Mouse (Mus musculus) neural tube, embryonic 15.5 days (tissue): ENCODE data around the gene Crybb2. TPM values are rescaled to one million over a fixed set of nuclear protein-coding genes. Genes with fewer than 3 reads are reported as not detected.

Experiments used
- ATAC-seq: fragments of 200-750 bp; cut with Nextera tagmentation; 2 replicates; pipeline ENCODE4 v1.8.0; 2017; ENCODE audit warnings: mild to moderate bottlenecking, moderate TSS enrichment, moderate library complexity; ENCODE audit not compliant: low FRiP score
- H3K27ac ChIP-seq: fragments of 300-500 bp; sonication (generic); replicated peaks from 2 replicates; pipeline ENCODE4 v1.5.1; 2015; ENCODE audit warnings: mild to moderate bottlenecking, inconsistent platforms
- H3K27me3 ChIP-seq: fragments of 300-500 bp; sonication (generic); replicated peaks from 2 replicates; pipeline ENCODE4 v1.6.1; 2015; ENCODE audit warnings: inconsistent platforms
- H3K36me3 ChIP-seq: fragments of 300-500 bp; sonication (generic); 2 replicates; pipeline ENCODE4 v1.6.1; 2015; ENCODE audit warnings: inconsistent platforms
- H3K4me1 ChIP-seq: fragments of 300-500 bp; sonication (generic); 2 replicates; pipeline ENCODE4 v1.6.1; 2015; ENCODE audit warnings: inconsistent platforms
- H3K4me2 ChIP-seq: fragments of 300-500 bp; sonication (generic); 2 replicates; pipeline ENCODE4 v1.6.1; 2015; ENCODE audit warnings: inconsistent platforms, mild to moderate bottlenecking, moderate library complexity
- H3K4me3 ChIP-seq: fragments of 300-500 bp; sonication (generic); replicated peaks from 2 replicates; pipeline ENCODE4 v1.5.1; 2015; ENCODE audit warnings: mild to moderate bottlenecking, inconsistent platforms
- H3K9ac ChIP-seq: fragments of 300-500 bp; sonication (generic); replicated peaks from 2 replicates; pipeline ENCODE4 v1.6.1; 2015; ENCODE audit warnings: mild to moderate bottlenecking, inconsistent platforms
- H3K9me3 ChIP-seq: fragments of 300-500 bp; sonication (generic); replicated peaks from 2 replicates; pipeline ENCODE4 v1.6.1; 2016; ENCODE audit warnings: inconsistent platforms
- WGBS: fragments of 180-500 bp; shearing (Covaris S2); methylation state at CpG from one replicate; pipeline ENCODE4 v1.1.7; 2015; ENCODE audit warnings: mixed read lengths; 5-methylcytosine and 5-hydroxymethylcytosine counted together
- polyA plus RNA-seq: library from polyadenylated mRNA; unstranded; fragments of >200 nt; fragmentation: Nextera tagmentation; extraction: Ambion mirVana; gene quantifications from 2 replicates; pipeline ENCODE4 v1.2.1, GENCODE M21; 2015

The Crybb2 gene
- polyA plus RNA-seq, 1 experiment from 2014 or later, result not detected

- Histone ChIP-seq H3K4me1 (peaks cover 25% of the 10 kb centered on the region), H3K27me3 (no peaks in the 10 kb centered on the region), H3K4me2 (no peak overlapping the region), H3K9me3 (no peaks in the 10 kb centered on the region), H3K36me3 (no peaks in the 10 kb centered on the region), H3K9ac (no peak overlapping the region), H3K4me3 (no peak overlapping the region), H3K27ac (peak overlapping the region; percentile 56; the same call in 1 of the 2 replicates)
- no peak for ATAC-seq
- 86% methylated on average over 24 of the region's 24 CpGs for WGBS
These were observed 20.3 kb upstream of the Crybb2 start for GRCm38 (mm10) chr5:113090077-113090690.

GRCm38 (mm10) chr5:113087465-113087864, 17.5 kb upstream of the Crybb2 start:
- H3K27ac ChIP-seq, result no peak overlapping the region

GRCm38 (mm10) chr5:113086990-113087389, 17.1 kb upstream of the Crybb2 start:
- H3K4me3 ChIP-seq, result no peak overlapping the region
- H3K9me3 ChIP-seq, result no peaks in the 10 kb centered on the region
- no peak overlapping the region for H3K4me2 ChIP-seq
- H3K9ac ChIP-seq, result no peak overlapping the region
- peak overlapping the region; percentile 64; the same call in 1 of the 2 replicates for H3K27ac ChIP-seq
- no peak for ATAC-seq
- peaks cover 28% of the 10 kb centered on the region for H3K4me1 ChIP-seq
- H3K27me3 ChIP-seq, result no peaks in the 10 kb centered on the region
- WGBS, result 73% methylated on average over 4 of the region's 4 CpGs
- no peaks in the 10 kb centered on the region for H3K36me3 ChIP-seq

More at GRCm38 (mm10) chr5:113087465-113087864, 17.5 kb upstream of the Crybb2 start:
- no peaks in the 10 kb centered on the region for H3K36me3 ChIP-seq
- no peak overlapping the region for H3K9ac ChIP-seq
- no peak for ATAC-seq
- H3K27me3 ChIP-seq, result no peaks in the 10 kb centered on the region
- H3K9me3 ChIP-seq, result no peaks in the 10 kb centered on the region
- no peak overlapping the region for H3K4me2 ChIP-seq
- H3K4me1 ChIP-seq, result peaks cover 31% of the 10 kb centered on the region
- H3K4me3 ChIP-seq, result no peak overlapping the region
- 90% methylated on average over 1 of the region's 2 CpGs for WGBS

- H3K9me3 ChIP-seq, result no peaks in the 10 kb centered on the region
- WGBS, result 62% methylated on average over 12 of the region's 12 CpGs
These were observed 16.5 kb upstream of the Crybb2 start for GRCm38 (mm10) chr5:113086439-113086838.

GRCm38 (mm10) chr5:113085931-113086330, 16.0 kb upstream of the Crybb2 start:
- H3K27ac ChIP-seq, result peak overlapping the region; percentile 64
- no peak for ATAC-seq
- H3K9ac ChIP-seq, result no peak overlapping the region
- 41% methylated on average over 2 of the region's 2 CpGs for WGBS
- H3K4me3 ChIP-seq, result no peak overlapping the region
- no peaks in the 10 kb centered on the region for H3K27me3 ChIP-seq
- H3K4me1 ChIP-seq, result peaks cover 22% of the 10 kb centered on the region
- no peaks in the 10 kb centered on the region for H3K9me3 ChIP-seq
- no peak overlapping the region for H3K4me2 ChIP-seq
- H3K36me3 ChIP-seq, result no peaks in the 10 kb centered on the region

More at GRCm38 (mm10) chr5:113086439-113086838, 16.5 kb upstream of the Crybb2 start:
- no peak overlapping the region for H3K4me3 ChIP-seq
- no peaks in the 10 kb centered on the region for H3K36me3 ChIP-seq
- peak overlapping the region; percentile 64 for H3K27ac ChIP-seq
- no peaks in the 10 kb centered on the region for H3K27me3 ChIP-seq
- no peak overlapping the region for H3K4me2 ChIP-seq
- ATAC-seq, result no peak
- H3K9ac ChIP-seq, result no peak overlapping the region
- peaks cover 27% of the 10 kb centered on the region for H3K4me1 ChIP-seq

GRCm38 (mm10) chr5:113084309-113084708, 14.4 kb upstream of the Crybb2 start:
- no peaks in the 10 kb centered on the region for H3K27me3 ChIP-seq
- no peak overlapping the region for H3K9ac ChIP-seq
- peaks cover 24% of the 10 kb centered on the region for H3K4me1 ChIP-seq
- no peak overlapping the region for H3K27ac ChIP-seq
- H3K36me3 ChIP-seq, result no peaks in the 10 kb centered on the region
- no peak overlapping the region for H3K4me3 ChIP-seq
- WGBS, result 87% methylated on average over 2 of the region's 2 CpGs
- ATAC-seq, result no peak
- no peaks in the 10 kb centered on the region for H3K9me3 ChIP-seq
- H3K4me2 ChIP-seq, result no peak overlapping the region

- no peaks in the 10 kb centered on the region for H3K9me3 ChIP-seq
- 69% methylated on average over 19 of the region's 19 CpGs for WGBS
- H3K4me1 ChIP-seq, result peaks cover 24% of the 10 kb centered on the region
- H3K36me3 ChIP-seq, result no peaks in the 10 kb centered on the region
- no peaks in the 10 kb centered on the region; the same call in 1 of the 2 replicates for H3K27me3 ChIP-seq
- H3K4me2 ChIP-seq, result no peak overlapping the region
- H3K4me3 ChIP-seq, result no peak overlapping the region
- H3K9ac ChIP-seq, result no peak overlapping the region
- H3K27ac ChIP-seq, result no peak overlapping the region
- ATAC-seq, result no peak
These were observed 12.6 kb upstream of the Crybb2 start for GRCm38 (mm10) chr5:113082356-113083168.

GRCm38 (mm10) chr5:113081439-113081838, 11.5 kb upstream of the Crybb2 start, which contains the start of gene Crybb3:
TSS of gene Crybb3 (minus strand) at chr5:113081584.
- no peaks in the 10 kb centered on the region for H3K36me3 ChIP-seq
- H3K4me1 ChIP-seq, result peaks cover 15% of the 10 kb centered on the region
- no peak within 1 kb of the TSS for H3K27ac ChIP-seq
- WGBS, result 72% methylated on average over 8 of the region's 8 CpGs
- no peak within 1 kb of the TSS for H3K9ac ChIP-seq
- ATAC-seq, result no peak
- H3K27me3 ChIP-seq, result no peaks in the 10 kb centered on the region; the same call in 1 of the 2 replicates
- H3K9me3 ChIP-seq, result no peaks in the 10 kb centered on the region
- H3K4me2 ChIP-seq, result no peak within 1 kb of the TSS
- no peak within 1 kb of the TSS for H3K4me3 ChIP-seq

GRCm38 (mm10) chr5:113081020-113081419, 11.1 kb upstream of the Crybb2 start:
- no peak overlapping the region for H3K4me3 ChIP-seq
- H3K36me3 ChIP-seq, result no peaks in the 10 kb centered on the region
- no peak overlapping the region for H3K4me2 ChIP-seq
- peaks cover 11% of the 10 kb centered on the region for H3K4me1 ChIP-seq
- no peak overlapping the region for H3K9ac ChIP-seq
- H3K9me3 ChIP-seq, result no peaks in the 10 kb centered on the region
- WGBS, result 91% methylated on average over 9 of the region's 9 CpGs
- H3K27me3 ChIP-seq, result no peaks in the 10 kb centered on the region; the same call in 1 of the 2 replicates
- no peak overlapping the region for H3K27ac ChIP-seq
- ATAC-seq, result no peak

- WGBS, result 28% methylated on average over 21 of the region's 21 CpGs
- H3K27ac ChIP-seq, result no peak overlapping the region
- H3K4me1 ChIP-seq, result peaks cover 10% of the 10 kb centered on the region; the same call in 1 of the 2 replicates
- H3K27me3 ChIP-seq, result no peaks in the 10 kb centered on the region; the same call in 1 of the 2 replicates
- ATAC-seq, result no peak
- no peaks in the 10 kb centered on the region for H3K36me3 ChIP-seq
- H3K4me3 ChIP-seq, result no peak overlapping the region
- H3K9me3 ChIP-seq, result no peaks in the 10 kb centered on the region
- H3K4me2 ChIP-seq, result peak overlapping the region; percentile 38
- H3K9ac ChIP-seq, result no peak overlapping the region
These were observed 9.9 kb upstream of the Crybb2 start for GRCm38 (mm10) chr5:113079783-113080182.

- H3K4me2 ChIP-seq, result no peak overlapping the region
- H3K4me3 ChIP-seq, result no peak overlapping the region
- H3K36me3 ChIP-seq, result no peaks in the 10 kb centered on the region
- peaks cover 10% of the 10 kb centered on the region; the same call in 1 of the 2 replicates for H3K4me1 ChIP-seq
- H3K9ac ChIP-seq, result no peak overlapping the region
- WGBS, result 64% methylated on average over 5 of the region's 5 CpGs
- no peaks in the 10 kb centered on the region for H3K9me3 ChIP-seq
- no peak for ATAC-seq
- H3K27ac ChIP-seq, result no peak overlapping the region
- H3K27me3 ChIP-seq, result no peaks in the 10 kb centered on the region; the same call in 1 of the 2 replicates
These were observed 8.8 kb upstream of the Crybb2 start for GRCm38 (mm10) chr5:113078686-113079085.
